Mouse (Mus musculus) gastrocnemius, postnatal 36 days (tissue): ENCODE results near the gene Gm10337. TPM values are rescaled to one million over a fixed set of nuclear protein-coding genes. Genes with fewer than 3 reads are reported as not detected.
A peak's percentile ranks its signal among the peaks of the same experiment; 100 is the strongest.

Source experiments
- DNase-seq, 2 experiments: peaks; one replicate each; pipeline ENCODE4 v3.0.0; 2022
- intact Hi-C: fragments of 180-260 bp; cut with DNase I; formaldehyde crosslinking; loops from one replicate; pipeline ENCODE4 v1.15.1; 2025
- total RNA-seq, 2 experiments: library from RNA; stranded (reverse); gene quantifications; 2 replicates each; pipeline ENCODE4 v1.2.3; 2021

The Gm10337 gene
- total RNA-seq, 2 experiments from 2014 or later: not detected

DNA sequence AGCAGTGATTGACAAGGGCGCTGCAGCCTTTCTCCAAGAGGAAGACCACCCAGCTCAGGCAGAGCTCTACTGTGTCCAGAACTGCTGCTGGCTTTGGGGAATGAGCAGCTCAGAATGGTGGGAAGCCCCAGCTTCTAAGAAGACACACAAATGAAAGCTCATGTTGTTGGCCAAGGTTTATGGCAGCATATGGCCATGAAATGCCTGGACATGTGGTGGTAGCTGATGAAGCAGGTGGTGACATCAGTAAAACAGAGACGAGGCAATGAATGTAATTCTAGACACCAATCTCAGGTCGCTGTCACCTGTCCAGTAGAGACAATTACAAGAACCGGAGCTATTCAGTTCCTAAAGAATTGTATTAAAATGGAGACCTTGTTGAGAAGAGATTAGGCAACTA, 41.3 kb downstream of the Gm10337 start:
- no peak for DNase-seq
- intact Hi-C loops: loop anchor here (5.0 kb wide), 1 partner anchor 122 kb away; no protein-coding TSS in a partner anchor

DNA sequence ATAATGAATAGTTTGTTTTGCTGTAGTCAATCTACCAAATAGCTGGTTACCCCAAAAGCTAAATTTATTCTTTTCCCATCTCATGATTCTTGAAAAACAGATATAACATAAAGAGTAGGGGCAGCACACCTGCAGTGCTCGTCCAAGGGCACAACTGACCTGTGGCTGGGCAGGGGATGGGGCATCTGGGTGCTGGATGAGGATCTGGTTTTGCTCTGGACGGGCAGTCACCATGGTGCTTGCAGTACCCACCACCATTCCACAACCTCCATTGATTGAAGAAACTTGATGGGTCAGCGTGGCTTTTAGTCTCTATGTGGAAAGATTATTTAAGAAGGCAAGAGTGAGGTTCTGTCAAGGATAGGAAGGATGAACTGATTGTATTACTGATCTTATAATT, 42.7 kb downstream of the Gm10337 start:
- intact Hi-C loops: loop anchor here (5.0 kb wide), 1 partner anchor 121 kb away; no protein-coding TSS in a partner anchor
- DNase-seq: no peak

DNA sequence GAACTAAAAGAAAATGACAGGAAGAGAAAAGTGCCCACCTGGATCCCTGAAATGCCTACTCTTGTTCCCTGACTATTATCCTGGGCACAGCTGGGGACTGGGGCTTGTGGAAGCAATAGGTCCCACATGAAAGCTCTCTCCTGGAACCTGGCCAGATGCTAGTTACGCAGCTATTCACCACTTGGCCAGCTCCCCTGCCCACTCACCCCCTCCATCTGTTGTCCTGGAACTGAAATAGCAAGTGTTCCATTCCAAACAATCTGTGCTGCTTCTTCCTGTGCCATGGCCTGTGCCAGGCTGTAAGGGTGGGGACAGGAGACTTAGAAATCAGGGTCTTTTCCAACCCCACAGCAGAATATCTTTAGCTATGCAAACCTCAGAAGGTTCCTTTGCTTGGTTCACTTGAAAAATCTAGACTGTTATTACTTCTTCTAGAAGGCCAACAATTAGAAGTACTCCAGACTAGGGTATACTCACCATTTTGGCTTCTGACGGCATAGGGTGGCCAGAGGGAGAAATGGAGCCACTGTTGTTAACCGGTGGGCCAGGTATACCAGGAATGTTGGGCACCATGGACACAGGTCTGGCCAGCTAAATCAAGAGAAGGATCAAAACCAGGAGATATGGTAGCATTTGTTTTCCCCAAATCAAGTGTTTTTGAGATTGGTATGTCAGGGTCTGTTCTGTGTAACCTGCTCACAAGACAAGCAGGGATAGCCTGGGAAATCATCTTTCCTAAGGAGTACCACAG, 43.3 kb downstream of the Gm10337 start:
- DNase-seq: peak in 1 of 2 experiments; percentile 19
- intact Hi-C loops: loop anchor here (5.0 kb wide), 1 partner anchor 120 kb away; no protein-coding TSS in a partner anchor

DNA sequence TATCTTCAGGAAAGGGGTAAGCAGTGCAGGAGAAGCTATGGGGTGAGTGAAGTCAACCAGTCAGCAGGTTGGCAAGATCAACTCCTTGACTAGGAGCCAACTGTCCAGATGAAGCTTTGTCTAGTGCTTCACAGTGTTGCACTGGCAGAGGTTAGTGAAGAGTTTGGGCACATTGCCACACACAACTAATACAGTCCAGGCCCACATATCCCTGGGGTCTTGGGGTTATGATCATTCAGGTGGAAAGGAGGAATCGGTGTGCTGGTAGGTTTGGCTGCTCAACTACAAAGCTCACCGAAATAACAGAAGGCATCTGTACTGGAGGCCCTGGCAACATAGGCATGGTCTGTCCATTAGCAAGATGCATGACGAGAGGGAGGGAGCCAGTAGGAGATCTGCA, 44.0 kb downstream of the Gm10337 start:
- DNase-seq: no peak

DNA sequence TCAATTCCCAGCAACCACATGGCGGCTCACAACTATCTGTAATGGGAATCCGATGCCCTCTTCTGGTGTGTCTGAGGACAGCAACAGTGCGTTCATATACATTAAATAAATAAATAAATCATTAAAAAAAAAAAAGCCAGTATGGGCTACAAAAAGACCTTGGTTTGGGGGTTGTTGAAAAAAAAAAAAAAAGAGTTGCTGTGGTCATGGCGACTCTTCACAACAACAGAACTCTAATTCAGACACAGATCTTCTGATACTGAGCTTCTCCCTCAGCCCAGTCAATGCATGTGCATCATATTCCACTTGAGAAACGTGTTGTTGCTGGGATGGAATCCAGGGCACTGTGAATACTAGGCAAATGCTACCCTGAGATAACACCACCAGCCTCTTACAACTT, 49.1 kb downstream of the Gm10337 start:
- intact Hi-C loops: no loop called here

More for the DNA sequence above, 44.0 kb downstream of the Gm10337 start:
- intact Hi-C loops: loop anchor here (5.0 kb wide), 1 partner anchor 120 kb away; no protein-coding TSS in a partner anchor

More for the DNA sequence above, 49.1 kb downstream of the Gm10337 start:
- no peak for DNase-seq

Other genes with a start within 250 kb of the Gm10337 start
- gene Rarg, start 246.2 kb upstream of the Gm10337 start, total RNA-seq: 1 to 10 TPM; 9.3 to 9.9 TPM
- gene Gm9918, start 233.2 kb upstream of the Gm10337 start, total RNA-seq: not detected
- gene Mfsd5, start 224.3 kb upstream of the Gm10337 start, total RNA-seq: 10 to 100 TPM; 12.8 to 13.4 TPM
- gene Espl1, start 207.5 kb upstream of the Gm10337 start, total RNA-seq: under 1 TPM; 0.74 to 0.87 TPM
- 100 to 1,000 TPM; 189 to 216 TPM for gene Pfdn5, start 177.6 kb upstream of the Gm10337 start, total RNA-seq
- 10 to 100 TPM; 14.8 to 16.3 TPM for gene Myg1, start 172.0 kb upstream of the Gm10337 start, total RNA-seq
- gene Aaas, start 153.0 kb upstream of the Gm10337 start, total RNA-seq: 1 to 10 TPM; 4.3 to 7.3 TPM
- gene Sp7, start 136.5 kb upstream of the Gm10337 start, total RNA-seq: not detected
- 10 to 100 TPM; 20.2 to 22.8 TPM for gene Sp1, start 97.6 kb upstream of the Gm10337 start, total RNA-seq
- gene Amhr2, start 58.4 kb upstream of the Gm10337 start, total RNA-seq: 1 to 10 TPM; 9.1 to 10.0 TPM
- gene Prr13, start 44.7 kb upstream of the Gm10337 start, total RNA-seq: 10 to 100 TPM; 13.4 to 13.7 TPM
- 100 to 1,000 TPM; 350 to 411 TPM for gene Pcbp2, start 33.2 kb upstream of the Gm10337 start, total RNA-seq
- 1 to 10 TPM; 1.6 to 1.9 TPM for gene Map3k12, start 13.3 kb downstream of the Gm10337 start, total RNA-seq
- 10 to 100 TPM; 33.0 to 33.4 TPM for gene Tarbp2, start 14.5 kb downstream of the Gm10337 start, total RNA-seq
- 1 to 10 TPM; 1.3 to 2.1 TPM for gene Npff, start 21.2 kb downstream of the Gm10337 start, total RNA-seq
- 1 to 10 TPM in 1 of 2 experiments, not detected in 1; 1.6 TPM for gene Gm28047, start 121.3 kb downstream of the Gm10337 start, total RNA-seq
- gene Atf7, start 121.7 kb downstream of the Gm10337 start, total RNA-seq: 10 to 100 TPM; 42.7 to 50.3 TPM
- gene Atp5g2, start 168.6 kb downstream of the Gm10337 start, total RNA-seq: 10 to 100 TPM; 12.7 to 29.6 TPM
- 10 to 100 TPM; 57.9 to 72.7 TPM for gene Calcoco1, start 218.5 kb downstream of the Gm10337 start, total RNA-seq